Mouse (Mus musculus) spleen, adult 2 months (tissue): ENCODE measurements around the gene Cops6. TPM values are rescaled to one million over a fixed set of nuclear protein-coding genes. Genes with fewer than 3 reads are reported as not detected.

Source experiments
- DNase-seq, 2 experiments: peaks; one replicate each; pipeline versions ENCODE4 v3.0.0 to v3.0.0-alpha.2; 2012 to 2021; ENCODE audit warnings: low spot score in 2 of 2, low read depth in 1 of 2
- H3K27ac ChIP-seq: fragments of 200-500 bp; 2 replicates; pipeline ENCODE4 v1.5.1; 2012; ENCODE audit warnings: low read length, inconsistent platforms; ENCODE audit not compliant: insufficient read depth
- H3K27me3 ChIP-seq: fragments of 200-500 bp; 2 replicates; pipeline ENCODE4 v1.6.1; 2012; ENCODE audit warnings: mild to moderate bottlenecking, moderate library complexity, low read length, inconsistent platforms; ENCODE audit not compliant: control insufficient read depth, insufficient read depth
- H3K36me3 ChIP-seq: fragments of 200-500 bp; 2 replicates; pipeline ENCODE4 v1.6.1; 2012; ENCODE audit warnings: mild to moderate bottlenecking, low read length, inconsistent platforms; ENCODE audit not compliant: control insufficient read depth, insufficient read depth
- H3K4me1 ChIP-seq: fragments of 200-500 bp; 2 replicates; pipeline ENCODE4 v1.6.1; 2011; ENCODE audit warnings: inconsistent platforms; ENCODE audit not compliant: control insufficient read depth, insufficient read depth, insufficient read length
- H3K4me3 ChIP-seq: fragments of 200-500 bp; 2 replicates; pipeline ENCODE4 v1.5.1; 2011; ENCODE audit warnings: mild to moderate bottlenecking, inconsistent platforms; ENCODE audit not compliant: insufficient read depth, insufficient read length; ENCODE audit errors: extremely low read depth
- CTCF ChIP-seq: fragments of 200-500 bp; IDR thresholded peaks from 2 replicates; pipeline ENCODE4 v1.5.1; 2011; ENCODE audit warnings: mild to moderate bottlenecking, inconsistent platforms; ENCODE audit not compliant: insufficient read depth, insufficient read length, insufficient replicate concordance; ENCODE audit errors: extremely low read depth
- POLR2A ChIP-seq: fragments of 200-500 bp; IDR thresholded peaks from 2 replicates; pipeline ENCODE4 v1.6.1; 2011; ENCODE audit warnings: low read depth, low read length, inconsistent platforms
- WGBS: fragments of 180-500 bp; shearing (Covaris S2); methylation state at CpG from one replicate; pipeline ENCODE4 v1.1.7; 2018; 5-methylcytosine and 5-hydroxymethylcytosine counted together
- polyA plus RNA-seq: library from polyadenylated mRNA; depleted of rRNA; stranded (reverse); fragments of >200 nt; gene quantifications from 2 replicates; pipeline ENCODE4 v1.2.3, GENCODE M21; 2012; rRNA removed

Gene Cops6
- 34.3 and 38.1 TPM in 2 replicates for polyA plus RNA-seq

GRCm38 (mm10) chr5:138160842-138161665, at the start of gene Cops6:
Gene Cops6 (plus strand): TSS chr5:138161071.
- WGBS, result under 1% methylated on average over 42 of the region's 42 CpGs
- DNase-seq, result peak; percentile 83 to 95
- Histone ChIP-seq H3K27ac (peak within 1 kb of the TSS; percentile 21; the same call in 1 of the 2 replicates), H3K4me1 (peaks cover 3% of the 10 kb centered on the region; the same call in 1 of the 2 replicates), H3K4me3 (peak within 1 kb of the TSS; percentile 87), H3K27me3 (no peaks in the 10 kb centered on the region), H3K36me3 (peaks cover 17% of the 10 kb centered on the region)
- TF ChIP-seq POLR2A (peak; percentile 58), CTCF (no peak)

GRCm38 (mm10) chr5:138116255-138117198, 44.3 kb upstream of the Cops6 start, which contains the start of gene Zscan21:
Gene Zscan21 (plus strand): TSS chr5:138116903.
- Histone ChIP-seq H3K27ac (peak within 1 kb of the TSS; percentile 84), H3K36me3 (peaks cover 1% of the 10 kb centered on the region; the same call in 1 of the 2 replicates), H3K27me3 (no peaks in the 10 kb centered on the region), H3K4me3 (peak within 1 kb of the TSS; percentile 85), H3K4me1 (peaks cover 3% of the 10 kb centered on the region; the same call in 1 of the 2 replicates)
- 7% methylated on average over 38 of the region's 38 CpGs for WGBS
- peak; percentile 66 to 81 for DNase-seq
- TF ChIP-seq POLR2A, result peak; percentile 67
- TF ChIP-seq CTCF, result no peak

GRCm38 (mm10) chr5:138117199-138118015, 43.5 kb upstream of the Cops6 start:
- peak overlapping the region; percentile 85 for H3K4me3 ChIP-seq
- 7% methylated on average over 16 of the region's 16 CpGs for WGBS
- no peak for DNase-seq
- TF ChIP-seq POLR2A, result no peak
- TF ChIP-seq CTCF, result no peak
- H3K27me3 ChIP-seq, result no peaks in the 10 kb centered on the region
- peak overlapping the region; percentile 84 for H3K27ac ChIP-seq
- H3K4me1 ChIP-seq, result peaks cover 3% of the 10 kb centered on the region; the same call in 1 of the 2 replicates
- peaks cover 1% of the 10 kb centered on the region; the same call in 1 of the 2 replicates for H3K36me3 ChIP-seq

GRCm38 (mm10) chr5:138118041-138118440, 42.8 kb upstream of the Cops6 start:
- no peak for TF ChIP-seq POLR2A
- TF ChIP-seq CTCF, result no peak
- H3K36me3 ChIP-seq, result peaks cover 1% of the 10 kb centered on the region; the same call in 1 of the 2 replicates
- no peak overlapping the region for H3K27ac ChIP-seq
- H3K4me1 ChIP-seq, result peaks cover 3% of the 10 kb centered on the region; the same call in 1 of the 2 replicates
- no peak overlapping the region for H3K4me3 ChIP-seq
- 70% methylated on average over 3 of the region's 3 CpGs for WGBS
- H3K27me3 ChIP-seq, result no peaks in the 10 kb centered on the region
- DNase-seq, result no peak

- no peak overlapping the region for H3K27ac ChIP-seq
- WGBS, result 94% methylated on average over 5 of the region's 5 CpGs
- H3K4me3 ChIP-seq, result no peak overlapping the region
- peaks cover 25% of the 10 kb centered on the region for H3K36me3 ChIP-seq
- TF ChIP-seq POLR2A (no peak), CTCF (no peak)
- no peak for DNase-seq
- H3K27me3 ChIP-seq, result no peaks in the 10 kb centered on the region
- H3K4me1 ChIP-seq, result no peaks in the 10 kb centered on the region
Measured at GRCm38 (mm10) chr5:138132425-138133064, 28.3 kb upstream of the Cops6 start.
